Mouse (Mus musculus) forebrain, embryonic 16.5 days (tissue): ENCODE data around the gene Itgb5. TPM values are rescaled to one million over a fixed set of nuclear protein-coding genes. Genes with fewer than 3 reads are reported as not detected.

Experiments
- polyA plus RNA-seq: library from polyadenylated mRNA; unstranded; fragments of >200 nt; fragmentation: Nextera tagmentation; extraction: Ambion mirVana; gene quantifications from 2 replicates; pipeline ENCODE4 v1.2.1, GENCODE M21; 2015

The Itgb5 gene
- polyA plus RNA-seq, 1 experiment from 2014 or later = 7.7 TPM

Other genes starting within 250 kb of the Itgb5 start
- 18.6 and 19.7 TPM in 2 replicates for gene Heg1, start 145.3 kb upstream of the Itgb5 start, polyA plus RNA-seq
- 0.11 TPM in 1 of 2 replicates, not detected in the other for gene Muc13, start 35.6 kb upstream of the Itgb5 start, polyA plus RNA-seq
- gene Umps, start 137.4 kb downstream of the Itgb5 start, polyA plus RNA-seq = 30.9 and 32.6 TPM in 2 replicates